Mouse (Mus musculus) brain, embryonic 14.5 days (tissue): Measurements from ENCODE around the gene 1700012B09Rik.

ENCODE experiments used
- CTCF ChIP-seq: fragments of 200-500 bp; IDR thresholded peaks from 2 replicates; pipeline ENCODE4 v1.5.1; 2012; ENCODE audit warnings: inconsistent platforms, mild to moderate bottlenecking, moderate library complexity, borderline replicate concordance; ENCODE audit not compliant: insufficient read depth, insufficient read length; ENCODE audit errors: extremely low read depth
- POLR2A ChIP-seq: fragments of 200-500 bp; IDR thresholded peaks from 2 replicates; pipeline ENCODE4 v1.6.1; 2012; ENCODE audit warnings: mild to moderate bottlenecking, inconsistent platforms, borderline replicate concordance; ENCODE audit not compliant: poor library complexity, insufficient read depth, insufficient read length, severe bottlenecking; ENCODE audit errors: extremely low read depth

GRCm38 (mm10) chr9:14752001-14752522, 18.8 kb downstream of the 1700012B09Rik start, which contains the start of gene Fut4:
- TF ChIP-seq POLR2A: no peak
- no peak for TF ChIP-seq CTCF
